Mouse (Mus musculus) megakaryocyte progenitor cell, adult 5-6 weeks (primary cell): ENCODE measurements around the gene Atp5g3. TPM values are rescaled to one million over a fixed set of nuclear protein-coding genes. Genes with fewer than 3 reads are reported as not detected.
A peak's percentile ranks its signal among the peaks of the same experiment; 100 is the strongest.
"Not testable (repeated sequence)": the region's sequence is repeated elsewhere in the genome, so short reads cannot be mapped to it uniquely, and the experiment has no call there.

ENCODE experiments used
- ATAC-seq: replicated peaks from 2 replicates; pipeline ENCODE4 v1.8.0; 2016; ENCODE audit warnings: mild to moderate bottlenecking, moderate TSS enrichment, inconsistent platforms; ENCODE audit not compliant: poor library complexity
- total RNA-seq, 2 experiments: library from RNA; stranded (forward) in 1 of 2; stranded (reverse) in 1 of 2; fragments of 157-497, 149-512 nt in 1 of 2; fragments of 200-1000 nt in 1 of 2; gene quantifications; 2 replicates each; pipeline versions ENCODE4 v1.2.3 to v1.2.4; 2015 to 2017

Gene Atp5g3
- 908 and 998 TPM in 2 replicates for total RNA-seq (2015)
- 178 and 183 TPM in 2 replicates for total RNA-seq (2017)

DNA sequence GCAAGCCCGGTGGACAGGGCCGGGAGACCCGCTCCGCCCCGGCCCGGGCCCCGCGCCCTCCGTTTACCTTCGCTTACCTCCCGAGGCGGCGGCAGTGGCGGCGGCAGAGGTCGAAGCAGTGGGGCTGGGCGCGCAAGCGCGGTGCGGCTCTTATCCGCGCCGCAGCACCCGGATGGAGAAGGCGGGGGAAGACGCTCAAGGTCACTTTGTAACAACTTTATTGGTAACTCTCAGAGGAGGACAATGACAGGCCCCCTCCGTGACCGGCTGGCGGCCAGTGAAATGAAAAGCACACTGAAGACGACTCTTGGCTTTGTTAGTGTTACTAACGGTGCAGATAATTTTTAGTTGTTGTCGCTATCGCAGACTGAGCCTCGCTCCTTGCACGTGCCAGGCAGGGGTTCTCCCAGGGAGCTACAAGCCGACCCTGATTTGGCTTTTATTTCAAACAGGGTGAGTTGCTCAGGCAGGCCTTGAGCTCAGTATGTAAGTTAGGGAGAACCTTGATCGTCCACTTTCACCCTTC lies at the start of gene Atp5g3:
Atp5g3 (minus strand) TSS at position 152 of the 526 bp plus-strand sequence.
- peak; percentile 95 for ATAC-seq

DNA sequence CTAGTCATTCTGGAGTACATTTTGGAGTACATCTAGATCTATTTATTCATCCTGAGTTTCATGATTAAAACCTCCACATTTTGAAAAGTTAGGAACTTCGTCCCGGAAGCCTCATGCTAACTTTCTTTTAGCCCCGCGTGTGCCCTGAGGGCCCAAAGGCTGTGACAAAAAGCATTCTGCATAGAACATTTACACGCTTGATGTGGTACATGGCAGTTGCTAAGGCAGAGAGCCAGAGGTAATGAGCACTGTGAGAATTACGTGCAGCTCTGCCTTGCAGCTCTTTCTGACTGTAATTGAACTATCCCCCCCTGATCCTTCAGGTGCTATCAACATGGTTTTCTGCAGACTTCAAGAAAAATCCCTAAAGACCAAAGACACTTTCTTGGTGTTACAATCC lies 47.2 kb upstream of the Atp5g3 start:
- no peak for ATAC-seq

DNA sequence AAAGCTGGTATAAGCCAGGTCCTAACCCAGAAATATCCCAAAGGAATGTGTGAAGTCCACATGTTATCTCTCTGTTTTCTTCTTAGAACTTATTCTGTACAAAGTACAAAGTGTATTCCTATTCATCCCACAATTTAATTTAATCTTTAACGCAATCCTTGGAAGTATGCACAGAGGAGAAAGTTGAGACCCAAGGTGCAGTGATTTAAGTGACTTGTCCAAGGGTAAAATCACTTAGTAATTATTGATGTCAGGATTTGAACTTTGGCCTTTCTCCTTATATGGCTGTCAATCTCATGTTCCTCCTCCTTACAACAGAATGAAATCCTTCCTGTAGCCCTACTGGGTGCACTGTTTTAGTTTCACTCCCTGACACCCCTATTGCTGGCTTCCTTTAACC lies 42.5 kb upstream of the Atp5g3 start:
- no peak for ATAC-seq

DNA sequence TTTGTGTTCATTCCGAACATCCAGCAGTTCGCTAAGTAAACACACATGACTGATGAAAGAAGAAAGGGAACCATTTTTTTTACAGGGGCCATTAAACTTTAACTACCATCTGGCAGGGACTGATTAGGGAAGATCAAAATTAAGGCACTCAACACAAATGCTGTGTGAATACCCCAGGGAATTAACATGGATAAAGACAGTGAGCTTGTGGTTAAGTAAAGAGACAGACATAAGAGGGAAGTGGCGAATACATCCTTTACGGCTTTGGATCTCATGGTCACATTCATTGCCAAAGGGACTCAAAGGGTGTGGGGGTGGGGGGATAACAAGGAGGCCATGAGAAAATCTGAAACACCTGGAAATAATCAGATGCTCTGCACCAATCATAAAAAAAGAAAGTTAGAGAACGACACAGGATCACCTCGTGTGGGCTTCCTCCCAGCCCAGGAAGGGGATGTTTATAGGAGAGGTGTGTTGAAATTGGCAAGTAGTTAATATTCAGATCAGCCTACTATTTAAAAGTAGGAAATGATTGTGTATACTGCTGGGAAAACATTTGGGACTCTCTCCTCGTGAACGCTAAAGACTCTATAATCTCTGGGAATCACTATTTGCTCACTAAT lies 41.6 kb upstream of the Atp5g3 start:
- ATAC-seq = no peak

DNA sequence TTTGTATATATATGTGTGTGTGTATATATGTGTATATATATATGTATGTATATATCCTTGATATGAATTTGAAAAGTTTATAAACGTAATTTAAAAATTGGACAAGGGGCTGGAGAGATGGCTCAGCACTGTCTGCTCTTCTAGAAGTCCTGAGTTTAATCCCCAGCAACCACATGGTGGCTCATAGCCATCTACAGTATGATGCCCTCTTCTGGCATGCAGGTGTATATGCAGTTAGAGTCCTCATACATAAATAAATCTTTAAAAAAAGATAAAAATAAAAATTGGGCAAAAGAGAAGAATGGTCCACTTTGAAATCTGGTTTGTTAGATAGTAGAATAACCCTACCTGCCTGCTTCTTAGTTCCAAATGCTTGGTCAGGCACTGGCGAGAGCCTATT lies 36.2 kb upstream of the Atp5g3 start:
- no peak for ATAC-seq

DNA sequence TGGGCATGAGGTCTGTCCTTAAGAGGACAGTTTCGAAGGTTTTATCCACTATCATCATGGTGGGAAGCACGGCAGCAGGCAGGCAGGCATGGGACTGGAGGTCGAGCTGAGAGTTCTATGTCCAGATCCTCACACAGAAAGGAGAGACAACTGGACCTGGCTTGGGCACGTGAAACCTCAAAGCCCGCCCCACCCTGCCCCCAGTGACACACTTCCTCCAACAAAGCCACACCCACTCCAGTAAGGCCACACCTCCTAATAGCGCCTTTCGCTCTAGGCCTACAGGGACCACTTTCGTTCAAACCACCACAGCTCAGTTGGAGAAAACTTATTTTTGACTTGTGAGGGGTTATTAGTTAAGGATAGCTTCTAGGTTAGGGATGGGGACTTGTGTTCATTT lies 32.6 kb upstream of the Atp5g3 start:
- no peak for ATAC-seq

DNA sequence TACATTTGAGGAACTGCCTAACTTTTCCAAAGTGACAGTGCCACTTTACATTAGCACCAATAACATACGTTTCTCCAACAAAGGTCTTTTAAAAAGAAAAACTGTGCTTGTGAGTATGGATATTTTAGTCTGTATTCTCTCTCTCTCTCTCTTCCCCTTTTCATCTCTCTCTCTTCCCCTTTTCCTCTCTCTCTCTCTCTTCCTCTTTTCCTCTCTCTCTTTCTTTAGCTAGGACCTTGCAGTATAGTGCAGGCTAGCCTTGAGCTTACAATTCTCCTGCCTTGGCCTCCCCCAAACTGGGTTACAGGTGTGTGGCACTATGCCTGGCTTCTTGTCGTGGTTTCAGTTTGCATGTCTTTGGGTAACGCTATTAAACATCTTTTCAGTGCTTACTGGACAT lies 31.7 kb upstream of the Atp5g3 start:
- peak; percentile 50 for ATAC-seq

DNA sequence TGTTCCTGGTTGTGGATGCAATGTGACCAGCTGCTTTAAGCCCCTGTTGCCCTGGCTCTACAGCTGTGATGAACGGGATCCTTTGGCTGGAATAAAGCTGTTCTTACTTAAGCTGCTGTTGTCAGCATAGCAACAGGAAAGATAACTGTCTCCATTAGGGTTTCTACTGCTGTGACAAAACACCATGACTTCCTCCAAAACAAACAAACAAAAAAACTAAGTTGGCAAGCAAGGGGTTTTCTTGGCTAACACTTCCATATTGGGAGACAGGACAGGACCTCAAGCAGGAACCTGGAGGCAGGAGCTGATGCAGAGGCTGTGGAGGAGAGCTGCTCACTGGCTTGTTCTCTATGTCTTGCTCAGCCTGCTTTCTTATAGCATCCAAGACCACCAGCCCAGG lies 30.2 kb upstream of the Atp5g3 start:
- ATAC-seq = no peak

DNA sequence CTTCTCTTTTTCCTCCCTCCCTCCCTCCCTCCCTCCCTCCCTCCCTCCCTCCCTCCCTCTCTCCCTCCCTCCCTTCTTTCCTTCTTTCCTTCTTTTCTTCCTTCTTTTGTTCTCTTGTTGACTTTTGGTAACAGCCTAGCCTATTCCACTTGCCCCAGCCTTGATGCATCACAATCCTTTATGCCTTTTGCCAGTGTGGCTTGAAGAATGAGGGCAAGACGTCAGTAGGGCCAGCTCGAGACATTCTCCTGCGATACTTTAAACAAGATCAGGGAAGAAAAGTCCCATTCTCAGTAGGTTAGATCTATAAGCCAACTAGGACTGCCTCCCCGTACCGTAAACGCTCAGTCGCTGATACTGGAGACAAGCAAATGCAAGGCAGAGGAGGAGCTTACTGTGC lies 29.3 kb upstream of the Atp5g3 start:
- ATAC-seq = no peak

DNA sequence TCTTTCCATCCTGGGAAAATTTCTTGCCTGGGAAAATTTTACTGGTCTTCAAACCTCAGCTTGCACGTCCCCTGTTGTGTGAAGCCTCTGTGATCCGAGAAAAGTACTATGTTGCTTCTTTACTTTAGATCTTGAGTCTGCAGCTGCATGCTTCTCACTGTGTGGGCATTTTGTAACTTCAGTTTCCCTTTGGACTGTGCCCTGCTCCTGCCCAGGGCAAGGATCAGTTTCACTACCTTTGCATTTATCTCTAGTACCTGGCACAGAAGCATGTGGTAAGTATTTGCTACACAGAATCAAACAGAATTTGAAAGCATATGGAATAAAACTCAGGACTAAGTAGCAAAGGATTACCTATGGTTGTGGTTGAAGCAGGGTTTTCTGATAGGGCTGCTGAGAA lies 27.8 kb upstream of the Atp5g3 start:
- ATAC-seq = no peak

DNA sequence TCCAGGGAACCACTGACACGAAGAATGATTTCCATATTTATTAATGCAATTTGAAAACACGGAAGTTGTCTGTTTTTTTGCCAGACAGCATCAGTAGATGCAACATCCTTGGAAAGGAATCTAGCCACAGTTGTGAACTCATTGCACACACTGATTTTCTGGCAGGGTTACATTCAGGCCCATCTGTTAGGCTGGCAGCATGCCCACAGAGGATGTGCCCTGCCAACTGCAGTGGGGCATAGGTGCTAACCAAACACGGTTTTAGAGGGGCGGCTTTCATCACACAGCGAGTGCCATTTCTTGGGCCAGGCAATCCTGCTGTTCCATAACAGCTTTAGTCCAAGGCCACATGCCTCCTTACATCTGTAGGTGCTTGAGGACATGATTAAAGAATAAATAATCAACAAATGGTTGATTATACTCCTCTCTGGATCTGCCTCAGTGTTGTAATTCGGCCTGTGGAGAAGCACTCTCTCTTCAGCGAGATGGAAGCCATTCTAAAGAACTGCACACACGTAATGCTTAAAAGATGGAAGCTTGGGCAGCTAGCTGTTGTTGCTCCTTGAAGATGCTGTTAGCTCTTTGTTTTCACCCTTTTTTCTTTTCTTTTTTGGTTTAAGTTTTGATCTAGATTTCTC lies 21.7 kb upstream of the Atp5g3 start:
- no peak for ATAC-seq

DNA sequence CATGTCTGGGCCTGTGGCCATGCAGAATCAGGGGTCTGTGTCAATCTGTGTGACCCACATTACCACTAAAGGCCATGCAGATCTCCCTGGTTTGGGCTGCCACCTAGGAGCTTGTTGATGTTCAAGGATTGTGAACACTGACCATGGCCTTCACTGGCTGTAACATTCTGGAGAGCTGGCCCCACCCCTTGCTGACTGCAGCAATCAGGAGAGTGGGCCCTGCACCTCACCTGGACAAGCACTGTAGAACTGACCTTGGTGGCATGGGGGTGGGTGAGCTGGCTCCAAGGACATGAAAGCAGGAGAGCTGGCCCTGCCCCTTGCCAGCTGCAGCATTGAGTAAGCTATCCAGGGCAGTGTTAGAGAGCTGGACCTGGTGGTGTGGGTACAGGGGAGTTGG lies 16.6 kb upstream of the Atp5g3 start:
- no peak for ATAC-seq

DNA sequence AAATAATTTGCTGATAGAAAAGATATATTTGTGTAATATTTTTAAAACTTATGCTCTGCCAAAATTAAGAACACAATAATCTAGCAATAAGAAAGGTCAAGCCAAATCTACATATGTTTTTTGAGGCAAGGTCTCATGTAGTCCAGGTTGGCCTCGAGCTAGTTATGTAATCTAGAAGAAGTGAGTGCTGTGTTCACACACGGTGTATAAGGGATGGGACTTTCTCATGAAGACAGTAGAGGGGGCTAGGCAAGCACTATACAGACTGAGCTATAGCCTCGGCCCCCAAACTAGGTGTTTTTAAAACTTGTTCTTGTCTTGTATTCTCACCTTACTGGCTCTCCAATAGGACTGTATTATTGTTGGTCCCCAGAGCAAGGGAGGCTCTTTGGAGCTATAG lies 14.4 kb upstream of the Atp5g3 start:
- ATAC-seq = no peak

DNA sequence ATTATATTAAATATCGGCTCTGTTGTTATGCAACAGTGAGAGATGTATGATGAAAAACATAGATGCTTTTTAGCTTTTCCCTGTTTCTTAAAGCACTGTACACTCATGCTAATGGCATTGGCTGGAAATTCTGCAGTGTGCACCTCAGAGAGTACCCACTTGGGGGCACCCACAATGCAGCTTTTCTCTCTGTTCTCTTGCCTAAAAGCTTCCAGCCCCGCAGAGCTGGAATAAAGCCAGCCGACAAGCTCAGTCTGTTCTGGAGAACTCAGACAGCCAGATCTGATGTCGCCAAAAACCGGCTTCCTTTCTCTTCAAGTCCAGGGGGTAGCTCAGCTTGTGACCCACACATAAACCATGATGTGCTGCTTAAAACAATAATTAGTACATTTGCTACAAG lies 14.0 kb upstream of the Atp5g3 start:
- peak; percentile 76 for ATAC-seq

DNA sequence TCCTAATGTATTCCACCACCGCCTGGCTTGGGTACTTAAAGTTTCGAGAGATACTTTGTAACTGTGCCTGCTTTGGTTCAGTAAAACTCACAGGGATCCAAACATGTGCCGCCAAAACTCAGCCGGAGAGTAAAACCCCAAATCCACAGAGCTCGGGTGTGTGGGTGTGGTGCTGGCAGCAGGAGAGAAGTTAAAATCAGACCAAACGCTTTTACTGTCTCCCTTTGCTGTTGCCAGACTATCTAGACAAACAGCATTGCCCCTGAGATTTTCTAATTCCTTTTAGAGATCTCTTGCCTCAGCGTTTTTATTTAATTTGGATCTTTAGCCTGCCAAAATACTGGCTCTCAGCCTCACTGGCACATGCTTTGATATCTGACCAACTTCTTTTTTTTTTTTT lies 8.5 kb upstream of the Atp5g3 start:
- no peak for ATAC-seq

DNA sequence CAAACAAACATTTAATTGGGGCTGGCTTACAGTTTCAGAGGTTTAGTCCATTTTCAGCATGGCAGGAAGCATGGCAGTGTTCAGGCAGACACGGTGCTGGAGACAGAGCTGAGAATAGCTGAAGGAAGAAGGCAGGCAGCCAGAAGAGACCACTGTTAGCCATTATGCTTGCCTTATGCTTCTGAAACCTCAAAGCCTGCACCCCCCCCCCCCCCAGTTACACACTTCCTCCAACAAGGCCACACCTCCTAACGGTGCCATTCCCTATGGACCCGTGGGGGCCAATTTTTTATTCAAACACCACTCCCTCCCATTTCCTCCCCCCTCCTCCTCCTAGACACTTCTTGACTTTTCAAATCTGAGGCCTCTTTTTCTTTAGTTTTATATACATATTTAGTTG lies 1.1 kb upstream of the Atp5g3 start:
- ATAC-seq = 0 out of 2 replicates have a peak, but pooled peaks have one; percentile 9

DNA sequence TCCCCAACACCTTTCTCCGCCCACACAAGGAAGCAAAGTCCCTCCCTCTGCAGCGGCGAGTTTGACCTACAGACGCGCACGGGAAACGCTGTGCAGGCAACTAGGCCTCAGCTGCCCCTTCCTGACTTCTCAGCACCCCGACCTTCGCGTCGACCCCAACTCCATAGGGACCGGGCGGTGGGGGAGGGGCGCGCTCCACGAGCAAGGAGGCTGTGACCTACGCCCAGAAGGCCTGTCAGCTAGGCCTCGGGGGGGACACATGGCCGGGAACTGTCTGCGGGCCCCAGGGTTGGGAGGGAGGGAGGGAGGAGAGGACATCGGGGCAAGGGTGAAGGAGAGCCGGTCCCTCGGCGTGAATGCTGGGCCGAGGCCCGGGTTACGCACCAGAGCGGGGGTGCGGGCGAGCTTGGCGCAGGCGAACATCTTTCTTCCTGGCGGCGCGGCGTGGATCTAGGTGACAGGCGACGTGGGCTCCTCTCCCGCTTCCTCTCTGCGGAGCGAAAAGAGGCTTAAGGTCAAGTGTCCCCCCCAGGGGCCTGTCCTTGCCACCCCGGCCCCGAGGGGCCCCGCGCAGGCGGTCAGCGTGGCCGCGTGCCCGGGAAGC lies 453 bp downstream of the Atp5g3 start:
- ATAC-seq = peak; percentile 42

DNA sequence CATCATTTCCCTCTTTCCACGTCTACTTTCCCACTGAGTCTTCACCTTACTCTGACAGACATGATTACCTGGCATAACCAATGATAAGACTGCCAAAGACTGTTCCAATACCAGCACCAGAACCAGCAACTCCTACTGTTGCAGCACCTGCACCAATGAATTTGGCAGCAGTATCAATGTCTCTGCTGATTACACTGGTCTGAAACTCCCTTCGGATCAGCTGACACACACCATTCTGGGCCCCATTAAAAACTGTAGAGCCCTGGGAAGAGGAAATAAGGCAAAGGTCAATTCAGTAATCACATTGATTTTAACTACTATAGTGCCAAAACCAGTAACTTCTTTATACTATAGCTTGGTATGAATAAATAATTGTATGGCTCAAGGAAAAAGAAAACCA lies 2.0 kb downstream of the Atp5g3 start:
- no peak for ATAC-seq

DNA sequence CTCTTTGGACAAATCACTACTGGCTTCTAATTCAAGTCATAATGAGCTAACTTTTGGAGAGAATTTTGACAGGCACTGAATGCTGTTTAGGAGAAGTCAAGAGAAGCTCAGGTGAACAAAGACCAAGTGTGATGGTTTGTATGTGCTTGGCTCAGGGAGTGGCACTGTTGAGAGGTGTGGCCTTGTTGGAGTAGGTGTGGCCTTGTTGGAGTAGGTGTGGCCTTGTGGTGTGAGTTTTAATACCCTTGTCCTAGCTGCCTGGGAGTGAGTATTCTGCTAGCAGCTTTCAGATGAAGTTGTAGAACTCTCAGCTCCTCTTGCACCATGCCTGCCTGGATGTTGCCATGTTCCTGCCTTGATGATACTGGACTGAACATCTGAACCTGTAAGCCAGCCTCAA lies 6.4 kb downstream of the Atp5g3 start:
- not testable (repeated sequence) for ATAC-seq

DNA sequence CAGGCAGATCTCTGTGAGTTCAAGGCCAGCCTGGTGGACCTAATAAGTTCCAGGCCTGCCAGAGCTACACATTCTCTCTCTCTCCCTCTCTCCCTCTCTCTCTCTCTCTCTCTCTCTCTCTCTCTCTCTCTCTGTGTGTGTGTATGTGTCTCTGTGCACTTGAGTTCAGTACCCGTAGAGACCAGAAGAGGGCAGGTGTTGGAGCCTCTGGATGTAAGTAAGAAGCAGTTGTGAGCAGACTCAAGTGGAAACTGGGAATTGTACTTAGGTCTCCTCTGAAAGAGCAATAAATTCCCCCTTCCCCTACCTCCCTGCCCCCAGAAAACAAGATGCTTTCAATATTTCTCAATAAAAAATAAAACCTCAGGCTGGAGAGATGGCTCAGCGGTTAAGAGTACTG lies 7.6 kb downstream of the Atp5g3 start:
- peak; percentile 39; the same call in 1 of the 2 replicates for ATAC-seq

DNA sequence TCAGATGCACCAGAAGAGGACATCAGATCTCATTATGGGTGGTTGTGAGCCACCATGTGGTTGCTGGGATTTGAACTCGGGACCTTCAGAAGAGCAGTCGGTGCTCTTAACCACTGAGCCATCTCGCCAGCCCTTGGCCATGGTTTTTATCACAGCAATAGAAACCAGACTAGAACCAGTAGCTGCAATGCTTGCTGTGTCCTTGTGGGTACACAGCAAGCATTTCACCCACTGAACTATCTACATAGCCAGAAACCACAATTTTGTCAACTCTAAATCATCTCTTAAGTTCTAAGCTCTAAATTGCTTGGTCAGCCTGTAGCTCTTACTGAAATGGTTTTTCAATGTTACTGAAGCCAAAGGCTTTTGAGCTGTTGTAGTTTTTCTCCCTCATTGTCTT lies 8.8 kb downstream of the Atp5g3 start:
- 0 out of 2 replicates have a peak, but pooled peaks have one; percentile 34 for ATAC-seq

DNA sequence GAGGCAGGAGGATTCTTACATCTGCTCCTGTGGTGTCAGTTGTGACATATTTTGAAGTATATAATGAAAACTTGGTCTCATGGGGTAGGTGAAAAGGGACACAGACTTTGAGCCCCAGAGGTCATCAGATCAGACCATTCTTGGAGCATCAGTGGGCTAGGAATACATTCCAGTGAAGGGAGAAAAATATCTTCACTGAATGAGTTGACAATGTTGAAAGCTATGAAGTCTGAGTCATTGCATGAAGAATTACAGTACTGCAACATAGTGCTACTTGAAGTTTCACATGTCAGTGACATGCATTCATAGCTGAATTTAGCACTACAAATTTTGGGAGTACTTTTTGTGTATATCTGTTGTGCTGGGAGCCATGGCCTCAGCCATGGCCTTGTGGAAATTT lies 10.0 kb downstream of the Atp5g3 start:
- ATAC-seq = no peak
